Mouse (Mus musculus) erythroblast, embryonic 14.5 days (primary cell): ENCODE results near the gene Med9. TPM values are rescaled to one million over a fixed set of nuclear protein-coding genes. Genes with fewer than 3 reads are reported as not detected.

Experiments
- H3K27me3 ChIP-seq: 2 replicates; pipeline ENCODE4 v1.6.1; 2012; ENCODE audit warnings: inconsistent platforms; ENCODE audit not compliant: control insufficient read depth
- H3K36me3 ChIP-seq: 2 replicates; pipeline ENCODE4 v1.6.1; 2012; ENCODE audit warnings: mild to moderate bottlenecking, inconsistent platforms; ENCODE audit not compliant: control insufficient read depth
- H3K4me1 ChIP-seq: 2 replicates; pipeline ENCODE4 v1.6.1; 2012; ENCODE audit warnings: inconsistent platforms; ENCODE audit not compliant: control insufficient read depth
- H3K4me3 ChIP-seq: replicated peaks from 2 replicates; pipeline ENCODE3; 2012; ENCODE audit warnings: moderate library complexity, mild to moderate bottlenecking, inconsistent platforms
- H3K9me3 ChIP-seq: 2 replicates; pipeline ENCODE4 v1.6.1; 2012; ENCODE audit warnings: low read length, inconsistent platforms, mixed read lengths; ENCODE audit not compliant: control insufficient read depth
- GATA1 ChIP-seq: IDR thresholded peaks from 2 replicates; pipeline ENCODE4 v1.6.1; 2012; ENCODE audit warnings: low read length, inconsistent platforms, mixed read lengths
- TAL1 ChIP-seq: IDR thresholded peaks from 3 replicates; pipeline ENCODE4 v1.6.1; 2012; ENCODE audit warnings: low read length, inconsistent platforms, mixed read lengths
- polyA plus RNA-seq: library from polyadenylated mRNA; stranded (reverse); fragments of >175 nt; gene quantifications from 2 replicates; pipeline ENCODE4 v1.2.3, GENCODE M21; 2012

Gene Med9
- polyA plus RNA-seq, 1 experiment: 4.1 TPM

DNA sequence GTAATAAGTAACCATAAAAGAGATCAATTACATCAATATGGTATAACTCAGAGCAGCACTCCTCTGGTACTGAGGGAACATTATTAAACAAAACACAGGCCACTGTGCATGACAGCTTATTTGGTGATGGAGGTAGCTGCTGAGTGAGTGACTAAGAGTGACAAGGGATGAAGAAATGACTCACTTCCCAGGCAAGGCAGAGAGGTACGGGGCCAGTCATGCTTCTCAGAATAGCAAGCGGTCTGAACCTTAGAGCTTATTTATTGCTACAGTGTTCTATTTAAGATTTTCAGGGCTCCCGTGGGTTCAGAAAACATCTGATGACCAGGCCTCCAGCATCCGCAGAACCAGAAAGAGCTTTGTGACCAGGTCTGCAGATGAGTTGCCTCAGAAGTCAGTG lies 34.3 kb upstream of the Med9 start:
- Histone ChIP-seq H3K4me3 (no peak overlapping the region), H3K27me3 (no peaks in the 10 kb centered on the region), H3K4me1 (peaks cover 29% of the 10 kb centered on the region), H3K36me3 (no peaks in the 10 kb centered on the region), H3K9me3 (no peaks in the 10 kb centered on the region)
- TF ChIP-seq TAL1 (no peak), GATA1 (no peak)

DNA sequence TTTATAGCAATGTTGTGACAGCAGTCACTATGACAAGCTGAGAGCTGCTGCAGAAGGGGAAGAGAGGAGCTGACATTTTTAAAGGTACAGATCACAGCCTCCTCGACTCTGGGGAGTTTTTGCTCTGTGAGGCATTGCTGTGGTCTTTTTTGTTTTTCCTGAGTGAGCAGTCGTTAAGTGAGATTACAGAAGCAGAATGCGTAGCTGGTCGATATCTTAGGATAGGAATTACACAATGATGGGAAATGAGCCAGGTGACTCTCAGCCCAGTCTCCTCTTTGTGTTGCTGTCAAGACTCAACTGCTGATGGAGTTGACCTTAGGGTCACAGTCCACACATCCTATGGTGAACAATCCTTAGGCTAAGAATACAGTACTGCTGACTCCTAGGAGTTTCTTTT lies 30.0 kb upstream of the Med9 start:
- H3K9me3 ChIP-seq: no peaks in the 10 kb centered on the region
- TF ChIP-seq GATA1: no peak
- no peak for TF ChIP-seq TAL1
- H3K27me3 ChIP-seq: no peaks in the 10 kb centered on the region

DNA sequence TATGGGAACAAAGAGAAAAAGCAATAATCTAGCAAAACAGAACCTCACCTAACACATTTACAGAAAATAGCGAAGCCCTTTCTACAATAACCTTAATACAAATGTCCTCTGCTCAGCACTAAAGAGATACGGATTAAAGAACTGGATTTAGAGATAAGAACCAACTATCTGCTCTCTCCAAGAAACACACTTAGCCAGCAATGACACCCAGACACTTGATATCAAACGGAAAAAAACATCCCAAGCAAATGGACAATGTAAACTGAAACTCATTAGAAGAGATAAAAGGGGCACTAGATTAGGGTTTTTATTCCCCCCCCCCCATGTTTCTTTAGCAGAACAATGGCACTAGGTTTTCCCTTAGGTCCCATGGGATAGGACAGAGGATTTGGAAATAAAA lies 28.6 kb upstream of the Med9 start:
- TF ChIP-seq GATA1 (no peak), TAL1 (no peak)
- H3K27me3 ChIP-seq: no peaks in the 10 kb centered on the region
- no peak overlapping the region for H3K4me3 ChIP-seq
- H3K4me1 ChIP-seq: peaks cover 46% of the 10 kb centered on the region
- no peaks in the 10 kb centered on the region for H3K9me3 ChIP-seq
- no peaks in the 10 kb centered on the region for H3K36me3 ChIP-seq

More for the DNA sequence above, 30.0 kb upstream of the Med9 start:
- H3K4me3 ChIP-seq: no peak overlapping the region
- H3K36me3 ChIP-seq: no peaks in the 10 kb centered on the region
- peaks cover 43% of the 10 kb centered on the region for H3K4me1 ChIP-seq

DNA sequence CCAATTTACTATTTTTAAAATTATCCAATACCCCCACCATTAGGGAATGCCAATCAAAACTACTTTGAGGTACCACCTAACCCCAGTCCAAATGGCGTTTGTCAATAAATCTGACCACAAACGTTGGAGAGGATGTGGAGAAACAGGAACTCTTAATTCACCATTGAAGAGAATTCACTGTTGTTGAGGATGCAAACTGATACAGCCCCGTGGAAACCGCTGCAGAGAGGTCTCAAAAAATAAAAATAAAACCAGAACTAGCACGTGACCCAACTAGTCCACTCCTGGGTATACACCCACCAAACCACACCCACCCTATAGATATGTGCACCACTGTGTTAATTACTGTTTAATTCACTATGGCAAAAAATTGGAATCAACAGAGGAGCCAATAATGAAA lies 27.7 kb upstream of the Med9 start:
- Histone ChIP-seq H3K36me3 (no peaks in the 10 kb centered on the region), H3K4me1 (peaks cover 51% of the 10 kb centered on the region), H3K27me3 (no peaks in the 10 kb centered on the region), H3K9me3 (no peaks in the 10 kb centered on the region), H3K4me3 (peak overlapping the region; percentile 47)
- TF ChIP-seq TAL1 (no peak), GATA1 (no peak)

DNA sequence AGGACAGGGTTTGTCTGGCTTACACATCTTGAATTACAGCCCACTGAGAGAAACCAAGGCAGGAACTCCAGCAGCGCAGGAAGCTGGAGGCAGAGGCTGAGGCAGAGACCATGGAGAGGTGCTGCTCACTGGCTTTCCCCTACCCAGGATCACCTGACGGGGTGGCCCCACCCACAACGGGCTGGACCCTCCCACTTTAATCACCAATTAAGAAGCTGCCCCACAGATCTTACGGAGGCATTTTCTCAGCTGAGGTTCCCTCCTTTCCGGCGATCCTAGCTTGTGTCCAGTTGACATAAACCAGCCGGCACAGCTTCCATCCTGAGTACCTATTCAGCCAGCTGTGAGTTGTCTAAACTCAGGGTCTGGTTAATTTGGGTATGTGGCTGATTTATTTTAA lies 26.7 kb upstream of the Med9 start:
- Histone ChIP-seq H3K4me3 (peak overlapping the region; percentile 59), H3K36me3 (no peaks in the 10 kb centered on the region), H3K9me3 (no peaks in the 10 kb centered on the region), H3K4me1 (peaks cover 51% of the 10 kb centered on the region), H3K27me3 (no peaks in the 10 kb centered on the region)
- TF ChIP-seq TAL1 (no peak), GATA1 (no peak)

DNA sequence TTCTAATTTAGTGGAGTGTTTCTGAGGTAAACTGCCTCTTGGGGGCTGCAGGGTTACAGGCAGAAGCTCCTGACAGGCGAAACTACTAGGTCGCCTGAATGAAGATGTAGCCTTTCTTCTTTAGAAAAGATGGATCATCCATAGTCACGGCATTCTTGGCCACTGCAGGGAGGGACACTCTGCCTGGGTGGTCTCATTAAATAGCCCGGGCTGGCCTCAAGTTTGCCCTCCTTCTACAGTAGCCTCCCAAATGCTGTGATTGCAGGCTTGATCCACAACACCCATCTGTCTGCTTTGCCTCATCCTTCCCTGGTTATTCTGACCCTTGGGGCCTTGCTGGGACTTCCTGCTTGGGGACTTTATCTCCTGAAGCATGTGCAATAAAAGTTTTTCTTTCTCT lies 18.0 kb upstream of the Med9 start:
- Histone ChIP-seq H3K9me3 (no peaks in the 10 kb centered on the region), H3K27me3 (peaks cover 15% of the 10 kb centered on the region), H3K36me3 (no peaks in the 10 kb centered on the region), H3K4me3 (no peak overlapping the region), H3K4me1 (no peaks in the 10 kb centered on the region)
- TF ChIP-seq TAL1: no peak
- TF ChIP-seq GATA1: no peak

DNA sequence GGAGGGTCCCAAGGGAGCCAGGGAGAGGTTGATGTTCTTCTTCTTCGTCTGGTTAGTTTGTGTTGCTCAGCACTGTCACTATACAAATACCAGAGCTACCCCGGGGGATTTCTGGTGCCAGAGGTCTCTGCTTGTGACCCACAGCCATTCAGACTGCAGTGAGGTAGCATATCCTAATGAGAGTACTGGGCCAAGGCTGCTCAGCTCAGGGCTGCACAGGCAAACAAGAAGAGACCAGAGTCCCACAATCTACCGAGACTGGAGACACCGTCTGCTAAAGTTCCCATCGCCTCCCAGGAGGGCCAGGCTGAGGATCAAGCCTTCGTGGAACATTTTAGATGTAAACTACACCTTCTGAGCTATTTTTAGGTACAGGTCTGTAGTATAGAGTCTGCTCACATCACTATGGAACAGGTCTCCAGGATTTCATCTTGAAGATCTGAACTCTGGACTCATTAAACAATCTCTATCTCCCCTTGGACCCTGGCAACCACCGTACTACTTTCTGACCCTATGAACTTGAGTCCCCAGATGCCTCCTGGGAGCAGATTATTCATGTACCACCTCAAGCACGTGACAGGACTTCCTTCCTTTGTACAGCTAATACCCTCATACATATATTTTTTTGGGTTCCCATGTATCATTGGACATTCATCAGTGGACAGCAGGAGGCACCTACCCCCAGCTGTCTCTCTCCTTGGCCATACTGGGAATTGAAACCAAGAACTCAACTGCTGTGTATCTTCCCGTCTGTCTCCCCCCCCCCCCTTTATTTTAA lies 15.3 kb upstream of the Med9 start:
- Histone ChIP-seq H3K36me3 (no peaks in the 10 kb centered on the region), H3K9me3 (no peaks in the 10 kb centered on the region), H3K4me3 (no peak overlapping the region), H3K4me1 (peaks cover 3% of the 10 kb centered on the region), H3K27me3 (peaks cover 15% of the 10 kb centered on the region)
- TF ChIP-seq GATA1: no peak
- no peak for TF ChIP-seq TAL1

DNA sequence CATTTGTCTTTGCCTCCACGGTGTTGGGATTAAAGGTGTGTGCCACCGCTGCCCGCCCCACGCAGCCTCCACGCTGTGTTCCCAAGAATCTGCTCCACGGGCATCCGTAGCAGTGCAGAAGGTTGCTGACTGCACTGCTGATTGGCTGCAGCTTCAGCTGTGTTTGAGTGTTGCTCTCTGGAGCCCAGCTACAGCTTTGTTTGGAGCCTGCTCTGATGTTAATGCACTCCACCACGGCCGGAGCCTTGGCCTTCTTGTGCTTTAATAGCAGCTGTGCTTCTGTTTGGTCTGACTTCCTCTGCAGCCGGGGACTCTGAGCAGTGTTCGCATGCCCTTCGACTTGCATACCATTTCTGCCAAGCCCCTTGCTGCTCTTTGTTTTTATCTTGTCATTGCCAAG lies 14.1 kb upstream of the Med9 start:
- peaks cover 5% of the 10 kb centered on the region for H3K4me1 ChIP-seq
- H3K36me3 ChIP-seq: no peaks in the 10 kb centered on the region
- H3K27me3 ChIP-seq: peaks cover 15% of the 10 kb centered on the region
- H3K4me3 ChIP-seq: no peak overlapping the region
- H3K9me3 ChIP-seq: no peaks in the 10 kb centered on the region
- TF ChIP-seq TAL1 (no peak), GATA1 (no peak)

DNA sequence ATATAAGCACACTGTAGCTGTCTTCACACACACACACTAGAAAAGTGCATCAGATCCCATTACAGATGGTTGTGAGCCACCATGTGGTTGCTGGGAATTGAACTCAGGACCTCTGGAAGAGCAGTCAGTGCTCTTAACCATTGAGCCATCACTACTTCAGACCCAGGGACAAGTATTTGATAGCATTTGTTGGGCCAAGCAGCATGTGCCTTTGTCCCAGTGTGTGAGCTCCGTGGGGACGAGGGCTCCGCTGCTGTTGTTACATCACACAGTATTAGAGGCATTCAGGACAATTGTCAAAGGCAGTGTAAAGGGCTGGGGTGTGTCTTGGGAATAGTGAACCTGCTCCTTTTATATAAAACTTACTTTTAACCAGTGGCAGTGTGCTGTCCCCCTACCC lies 11.0 kb upstream of the Med9 start:
- peaks cover 3% of the 10 kb centered on the region for H3K27me3 ChIP-seq
- H3K36me3 ChIP-seq: peaks cover 3% of the 10 kb centered on the region; the same call in 1 of the 2 replicates
- H3K4me1 ChIP-seq: peaks cover 24% of the 10 kb centered on the region
- peaks cover 4% of the 10 kb centered on the region; the same call in 1 of the 2 replicates for H3K9me3 ChIP-seq
- TF ChIP-seq GATA1 (no peak), TAL1 (no peak)
- H3K4me3 ChIP-seq: no peak overlapping the region
